ENCODE assay signal across 18 mouse cellular contexts in genomic region chr9:80223989-80224635, GRCm38 (mm10). TPM values are rescaled to one million over a fixed set of nuclear protein-coding genes. Genes with fewer than 3 reads are reported as not detected.
DNase-seq lines count a peak whose midpoint lies in the region; ATAC-seq lines count a peak whose summit lies in the region.
"Had no signal": no experiment of that assay in that cellular context is flagged by ENCODE, and none has a peak within 500 bp of the region (broad histone marks: within the 10 kb centered on the region; RNA-seq: fewer than 3 reads in every experiment).

No protein-coding gene starts in this region.

- H3K4me1 ChIP-seq in midbrain, embryonic 12.5 days: 0 out of 2 replicates have a peak, but pooled peaks cover 2% of the 10 kb centered on the region
- H3K4me1 ChIP-seq in midbrain, embryonic 10.5 days: no peaks in the 10 kb centered on the region
- no peaks in the 10 kb centered on the region for H3K4me1 ChIP-seq in embryonic facial prominence, embryonic 15.5 days
- H3K4me1 ChIP-seq in stomach, embryonic 15.5 days: no peaks in the 10 kb centered on the region
- no peaks in the 10 kb centered on the region for H3K4me1 ChIP-seq in heart, embryonic 11.5 days (ENCODE audit: control insufficient read depth, insufficient read depth, low read length)
- H3K4me1 ChIP-seq: heart, embryonic 15.5 days had no signal

- no peak overlapping the region for H3K4me3 ChIP-seq in midbrain, embryonic 12.5 days
- no peak overlapping the region for H3K4me3 ChIP-seq in midbrain, embryonic 10.5 days
- H3K4me3 ChIP-seq in embryonic facial prominence, embryonic 15.5 days (replicated peaks): no peak overlapping the region
- H3K4me3 ChIP-seq in stomach, embryonic 15.5 days (replicated peaks): no peak overlapping the region
- no peak overlapping the region for H3K4me3 ChIP-seq in heart, embryonic 11.5 days (ENCODE audit: low read depth, low read length)
- H3K4me3 ChIP-seq: forebrain, embryonic 15.5 days; heart, embryonic 15.5 days had no signal

- no peak overlapping the region for H3K9ac ChIP-seq in midbrain, embryonic 12.5 days (replicated peaks)
- H3K9ac ChIP-seq in embryonic facial prominence, embryonic 15.5 days: no peak overlapping the region
- H3K9ac ChIP-seq in stomach, embryonic 15.5 days: no peak overlapping the region
- no peak overlapping the region for H3K9ac ChIP-seq in heart, embryonic 11.5 days (ENCODE audit: low read depth, low read length)
- H3K9ac ChIP-seq: forebrain, embryonic 15.5 days; heart, embryonic 15.5 days; lung, embryonic 14.5 days had no signal

- no peak overlapping the region for H3K27ac ChIP-seq in midbrain, embryonic 12.5 days (replicated peaks)
- H3K27ac ChIP-seq in midbrain, embryonic 10.5 days (replicated peaks): no peak overlapping the region
- H3K27ac ChIP-seq in embryonic facial prominence, embryonic 15.5 days (replicated peaks): no peak overlapping the region
- no peak overlapping the region for H3K27ac ChIP-seq in stomach, embryonic 15.5 days
- no peak overlapping the region for H3K27ac ChIP-seq in heart, embryonic 11.5 days (ENCODE audit: low read depth, low read length)
- H3K27ac ChIP-seq: forebrain, embryonic 15.5 days; heart, embryonic 15.5 days; macrophage had no signal

- no peaks in the 10 kb centered on the region for H3K9me3 ChIP-seq in midbrain, embryonic 12.5 days
- no peaks in the 10 kb centered on the region for H3K9me3 ChIP-seq in midbrain, embryonic 10.5 days (replicated peaks)
- no peaks in the 10 kb centered on the region for H3K9me3 ChIP-seq in embryonic facial prominence, embryonic 15.5 days (replicated peaks)
- H3K9me3 ChIP-seq in stomach, embryonic 15.5 days: no peaks in the 10 kb centered on the region
- H3K9me3 ChIP-seq in heart, embryonic 11.5 days (replicated peaks; ENCODE audit: control insufficient read depth, low read length): no peaks in the 10 kb centered on the region
- H3K9me3 ChIP-seq: forebrain, embryonic 15.5 days; heart, embryonic 15.5 days had no signal

- peaks cover 10% of the 10 kb centered on the region for H3K27me3 ChIP-seq in midbrain, embryonic 12.5 days
- H3K27me3 ChIP-seq in midbrain, embryonic 10.5 days (ENCODE audit: low read depth, poor library complexity, severe bottlenecking): no peaks in the 10 kb centered on the region
- no peaks in the 10 kb centered on the region for H3K27me3 ChIP-seq in embryonic facial prominence, embryonic 15.5 days
- H3K27me3 ChIP-seq in stomach, embryonic 15.5 days (replicated peaks): no peaks in the 10 kb centered on the region
- H3K27me3 ChIP-seq in heart, embryonic 11.5 days (ENCODE audit: control insufficient read depth, insufficient read depth, low read length): no peaks in the 10 kb centered on the region
- H3K27me3 ChIP-seq: forebrain, embryonic 15.5 days; heart, embryonic 15.5 days had no signal

- H3K4me2 ChIP-seq in midbrain, embryonic 12.5 days (replicated peaks): no peak overlapping the region
- H3K4me2 ChIP-seq in embryonic facial prominence, embryonic 15.5 days (replicated peaks): no peak overlapping the region
- no peak overlapping the region for H3K4me2 ChIP-seq in stomach, embryonic 15.5 days
- no peak overlapping the region for H3K4me2 ChIP-seq in heart, embryonic 11.5 days
- H3K4me2 ChIP-seq: forebrain, embryonic 15.5 days; heart, embryonic 15.5 days; liver, embryonic 11.5 days; lung, embryonic 14.5 days had no signal

- ATAC-seq in frontal cortex, adult (ENCODE audit: low TSS enrichment): peak; percentile 94
- 0 out of 2 replicates have a peak, but pooled peaks have one; percentile 34 for ATAC-seq in midbrain, embryonic 12.5 days (ENCODE audit: low FRiP score, low read depth)
- peak; percentile 80 for ATAC-seq in embryonic facial prominence, embryonic 15.5 days (ENCODE audit: insufficient number of reproducible peaks, low FRiP score, low TSS enrichment, low read depth)
- peak; percentile 66; the same call in 1 of the 2 replicates for ATAC-seq in stomach, embryonic 15.5 days (ENCODE audit: insufficient read depth, low FRiP score, low read depth)
- no peak for ATAC-seq in heart, embryonic 11.5 days (replicated peaks; ENCODE audit: insufficient number of reproducible peaks, low FRiP score, low TSS enrichment)
- ATAC-seq: forebrain, embryonic 15.5 days had no signal

- WGBS in midbrain, embryonic 12.5 days: 90% methylated on average over 11 of the region's 11 CpGs
- 87% methylated on average over 11 of the region's 11 CpGs for WGBS in midbrain, embryonic 10.5 days
- 74% methylated on average over 11 of the region's 11 CpGs for WGBS in embryonic facial prominence, embryonic 15.5 days
- 72% methylated on average over 11 of the region's 11 CpGs for WGBS in stomach, embryonic 15.5 days
- WGBS in heart, embryonic 11.5 days (ENCODE audit: insufficient replicate concordance): 74% methylated on average over 11 of the region's 11 CpGs

- no peaks in the 10 kb centered on the region for H3K36me3 ChIP-seq in midbrain, embryonic 12.5 days
- H3K36me3 ChIP-seq in midbrain, embryonic 10.5 days: no peaks in the 10 kb centered on the region
- H3K36me3 ChIP-seq in embryonic facial prominence, embryonic 15.5 days: no peaks in the 10 kb centered on the region
- no peaks in the 10 kb centered on the region for H3K36me3 ChIP-seq in stomach, embryonic 15.5 days
- no peaks in the 10 kb centered on the region for H3K36me3 ChIP-seq in heart, embryonic 11.5 days (ENCODE audit: control insufficient read depth, insufficient read depth, low read length)
- H3K36me3 ChIP-seq: forebrain, embryonic 15.5 days; heart, embryonic 15.5 days had no signal

- no peak for DNase-seq in frontal cortex, postnatal 10 days (ENCODE audit: low spot score in 2 of 2)
- no peak for DNase-seq in midbrain, embryonic 10.5 days (ENCODE audit: low spot score)
- DNase-seq in urinary bladder, postnatal 10 days (ENCODE audit: low spot score): no peak
- DNase-seq: adrenal gland, postnatal 10 days; cerebellum, adult 8-10 months; lung, embryonic 14.5 days; midbrain, embryonic 14.5 days; right cerebral cortex, postnatal 14 days; thymus, adult 18-20 months had no signal

RNA-seq across cellular contexts. Expression of gene Myo6, which starts 59.3 kb away (rescaled TPM):
- 11.8 and 15.1 TPM in 2 replicates for polyA plus RNA-seq in midbrain, embryonic 12.5 days (2016; fragmentation: Nextera tagmentation; extraction: Ambion mirVana)
- 8.4 and 9.9 TPM in 2 replicates for polyA plus RNA-seq in midbrain, embryonic 10.5 days (2016; fragmentation: Nextera tagmentation; extraction: Ambion mirVana)
- polyA plus RNA-seq in embryonic facial prominence, embryonic 15.5 days (2015; fragmentation: Nextera tagmentation; extraction: Ambion mirVana): 23.3 and 24.7 TPM in 2 replicates
- polyA plus RNA-seq in stomach, embryonic 15.5 days (2015; fragmentation: Nextera tagmentation; extraction: Ambion mirVana): 36.9 and 44.0 TPM in 2 replicates
- 13.9 and 14.1 TPM in 2 replicates for polyA plus RNA-seq in heart, embryonic 11.5 days (2014; fragmentation: Nextera tagmentation; extraction: Ambion mirVana)
